Mouse (Mus musculus): Measurements from ENCODE around the gene Gm45799.

- TF ChIP-seq POLR2A (IDR thresholded peaks at IDR 0.05; ENCODE audit: insufficient read depth, low read depth, low read length) (no peak), CTCF (IDR thresholded peaks at IDR 0.05) (no peak)
These were observed 18.6 kb upstream of the Gm45799 start for GRCm38 (mm10) chr7:105621646-105622292.

Data from heart, adult 2 months (tissue).